Mouse (Mus musculus): ENCODE data around the gene Asb8. TPM values are rescaled to one million over a fixed set of nuclear protein-coding genes. Genes with fewer than 3 reads are reported as not detected.

Asb8 gene
- polyA plus RNA-seq, 1 experiment, result 28.2 TPM

GRCm38 (mm10) chr15:98145559-98146181 lies 19.8 kb downstream of the Asb8 start:
- H3K4me1 ChIP-seq (ENCODE audit: control insufficient read depth, insufficient read depth, low read length), result peaks cover 5% of the 10 kb centered on the region; the same call in 1 of the 2 replicates
- peak overlapping the region; percentile 34 for H3K27ac ChIP-seq (ENCODE audit: insufficient read depth, low read depth, low read length)
- TF ChIP-seq POLR2A (IDR thresholded peaks at IDR 0.05; ENCODE audit: borderline replicate concordance, low read depth, low read length), result no peak
- no peak for TF ChIP-seq CTCF (IDR thresholded peaks at IDR 0.05; ENCODE audit: low read depth, low read length)
- peak overlapping the region; percentile 76 for H3K4me3 ChIP-seq (ENCODE audit: insufficient read depth, low read length)

- peaks cover 9% of the 10 kb centered on the region; the same call in 1 of the 2 replicates for H3K4me1 ChIP-seq (ENCODE audit: control insufficient read depth, insufficient read depth, low read length)
- no peak overlapping the region for H3K27ac ChIP-seq (ENCODE audit: insufficient read depth, low read depth, low read length)
- peak overlapping the region; percentile 76 for H3K4me3 ChIP-seq (ENCODE audit: insufficient read depth, low read length)
- TF ChIP-seq POLR2A (IDR thresholded peaks at IDR 0.05; ENCODE audit: borderline replicate concordance, low read depth, low read length), result no peak
- TF ChIP-seq CTCF (IDR thresholded peaks at IDR 0.05; ENCODE audit: low read depth, low read length), result no peak
Observed at GRCm38 (mm10) chr15:98144861-98145507, 20.4 kb downstream of the Asb8 start.

DNA sequence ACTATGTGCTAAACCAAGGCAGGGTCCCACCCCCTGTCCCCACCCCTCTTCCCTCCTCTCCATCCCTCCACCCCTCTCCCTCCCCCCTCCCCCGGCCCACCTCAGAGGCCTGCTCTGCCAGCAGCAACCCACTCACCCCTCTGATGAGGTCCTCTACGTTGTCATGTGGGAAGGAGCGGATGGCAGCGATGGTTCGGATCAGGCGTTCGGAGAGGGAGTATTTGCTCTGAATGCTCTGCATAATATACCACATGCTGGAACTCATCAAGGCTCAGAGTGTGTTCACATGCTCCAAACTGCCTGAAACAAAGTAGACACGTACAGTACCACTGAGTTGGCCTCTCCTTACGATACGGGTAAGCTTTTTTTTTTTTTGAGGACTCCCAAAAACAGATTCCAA lies 22.9 kb downstream of the Asb8 start:
- no peak for TF ChIP-seq CTCF (IDR thresholded peaks at IDR 0.05; ENCODE audit: low read depth, low read length)
- TF ChIP-seq POLR2A (IDR thresholded peaks at IDR 0.05; ENCODE audit: borderline replicate concordance, low read depth, low read length), result no peak
- no peak overlapping the region for H3K27ac ChIP-seq (ENCODE audit: insufficient read depth, low read depth, low read length)
- peaks cover 19% of the 10 kb centered on the region for H3K4me1 ChIP-seq (ENCODE audit: control insufficient read depth, insufficient read depth, low read length)
- H3K4me3 ChIP-seq (ENCODE audit: insufficient read depth, low read length), result no peak overlapping the region

GRCm38 (mm10) chr15:98140809-98141208 lies 24.6 kb downstream of the Asb8 start:
- no peak overlapping the region for H3K4me3 ChIP-seq (ENCODE audit: insufficient read depth, low read length)
- TF ChIP-seq CTCF (IDR thresholded peaks at IDR 0.05; ENCODE audit: low read depth, low read length), result no peak
- H3K4me1 ChIP-seq (ENCODE audit: control insufficient read depth, insufficient read depth, low read length), result peaks cover 18% of the 10 kb centered on the region
- H3K27ac ChIP-seq (ENCODE audit: insufficient read depth, low read depth, low read length), result no peak overlapping the region

DNA sequence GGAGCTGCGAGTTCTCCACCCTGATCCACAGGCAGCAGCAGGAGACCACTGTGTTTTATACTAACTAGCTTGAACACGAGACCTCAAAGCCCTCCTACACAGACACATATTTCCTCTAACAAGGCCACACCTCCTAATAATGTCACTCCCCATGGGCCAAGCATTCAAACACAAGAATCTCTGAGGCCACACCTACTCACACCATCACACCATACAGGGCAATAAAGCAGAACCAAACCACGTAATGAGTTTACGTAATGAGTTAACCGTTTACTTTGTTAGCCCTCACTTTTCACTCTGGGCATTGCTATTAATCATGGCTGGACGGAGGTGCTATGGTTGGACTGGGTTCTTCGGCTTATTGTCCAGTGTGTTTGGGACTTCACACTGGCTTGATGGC lies 25.7 kb downstream of the Asb8 start:
- TF ChIP-seq POLR2A (IDR thresholded peaks at IDR 0.05; ENCODE audit: borderline replicate concordance, low read depth, low read length) (no peak), CTCF (IDR thresholded peaks at IDR 0.05; ENCODE audit: low read depth, low read length) (no peak)
- Histone ChIP-seq H3K27ac (ENCODE audit: insufficient read depth, low read depth, low read length) (peak overlapping the region; percentile 71), H3K4me1 (ENCODE audit: control insufficient read depth, insufficient read depth, low read length) (peaks cover 23% of the 10 kb centered on the region), H3K4me3 (ENCODE audit: insufficient read depth, low read length) (no peak overlapping the region)

DNA sequence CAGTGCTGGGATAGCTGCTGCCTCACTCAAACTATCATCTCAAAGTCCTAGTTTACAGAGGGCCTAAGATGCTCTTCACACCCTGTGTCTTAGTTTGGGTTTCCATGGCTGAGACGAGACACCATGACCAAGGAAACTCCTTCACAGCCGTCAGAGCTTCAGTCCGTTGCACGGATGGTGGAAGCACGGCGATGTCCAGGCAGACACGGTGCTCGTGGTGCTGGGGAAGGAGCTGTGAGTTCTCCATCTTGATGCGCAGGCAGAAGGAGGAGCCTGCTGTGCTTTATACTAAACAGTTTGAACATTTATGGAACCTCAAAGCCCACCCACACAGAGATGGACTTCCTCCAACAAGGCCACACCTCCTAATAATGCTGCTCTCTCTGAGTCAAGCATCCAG lies 28.6 kb downstream of the Asb8 start:
- Histone ChIP-seq H3K4me1 (ENCODE audit: control insufficient read depth, insufficient read depth, low read length) (peaks cover 27% of the 10 kb centered on the region), H3K4me3 (ENCODE audit: insufficient read depth, low read length) (no peak overlapping the region), H3K27ac (ENCODE audit: insufficient read depth, low read depth, low read length) (no peak overlapping the region)
- TF ChIP-seq POLR2A (IDR thresholded peaks at IDR 0.05; ENCODE audit: borderline replicate concordance, low read depth, low read length) (no peak), CTCF (IDR thresholded peaks at IDR 0.05; ENCODE audit: low read depth, low read length) (no peak)

DNA sequence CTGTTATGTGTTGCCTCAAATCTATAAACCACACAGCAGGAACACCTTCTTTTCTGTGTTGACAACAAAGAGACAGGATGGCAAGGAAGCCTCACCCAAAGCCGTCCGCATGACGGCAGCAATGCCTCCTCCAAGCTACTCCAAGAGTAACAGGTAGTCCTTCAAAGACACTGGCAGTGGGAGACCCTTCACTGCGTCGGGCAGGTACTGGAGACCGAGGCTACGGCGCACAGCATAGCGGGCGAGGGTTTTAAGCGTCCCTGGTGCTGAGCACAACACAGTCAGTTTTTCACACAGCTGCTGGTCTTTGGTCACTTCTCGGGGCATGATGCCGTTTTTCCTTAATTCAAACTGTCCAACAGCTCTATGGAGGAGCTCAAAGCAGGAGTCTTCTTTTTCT lies 29.8 kb downstream of the Asb8 start:
- Histone ChIP-seq H3K27ac (ENCODE audit: insufficient read depth, low read depth, low read length) (no peak overlapping the region), H3K4me3 (ENCODE audit: insufficient read depth, low read length) (no peak overlapping the region), H3K4me1 (ENCODE audit: control insufficient read depth, insufficient read depth, low read length) (peaks cover 27% of the 10 kb centered on the region)
- TF ChIP-seq CTCF (IDR thresholded peaks at IDR 0.05; ENCODE audit: low read depth, low read length), result no peak
- TF ChIP-seq POLR2A (IDR thresholded peaks at IDR 0.05; ENCODE audit: borderline replicate concordance, low read depth, low read length), result no peak

GRCm38 (mm10) chr15:98134666-98135065 lies 30.8 kb downstream of the Asb8 start:
- H3K4me1 ChIP-seq (ENCODE audit: control insufficient read depth, insufficient read depth, low read length), result peaks cover 20% of the 10 kb centered on the region
- H3K4me3 ChIP-seq (ENCODE audit: insufficient read depth, low read length), result no peak overlapping the region
- TF ChIP-seq POLR2A (IDR thresholded peaks at IDR 0.05; ENCODE audit: borderline replicate concordance, low read depth, low read length) (no peak), CTCF (IDR thresholded peaks at IDR 0.05; ENCODE audit: low read depth, low read length) (no peak)
- no peak overlapping the region for H3K27ac ChIP-seq (ENCODE audit: insufficient read depth, low read depth, low read length)

- TF ChIP-seq CTCF (IDR thresholded peaks at IDR 0.05; ENCODE audit: low read depth, low read length) (no peak), POLR2A (IDR thresholded peaks at IDR 0.05; ENCODE audit: borderline replicate concordance, low read depth, low read length) (no peak)
- Histone ChIP-seq H3K27ac (ENCODE audit: insufficient read depth, low read depth, low read length) (no peak overlapping the region), H3K4me3 (ENCODE audit: insufficient read depth, low read length) (no peak overlapping the region), H3K4me1 (ENCODE audit: control insufficient read depth, insufficient read depth, low read length) (peaks cover 15% of the 10 kb centered on the region)
Observed at GRCm38 (mm10) chr15:98134034-98134433, 31.4 kb downstream of the Asb8 start.

DNA sequence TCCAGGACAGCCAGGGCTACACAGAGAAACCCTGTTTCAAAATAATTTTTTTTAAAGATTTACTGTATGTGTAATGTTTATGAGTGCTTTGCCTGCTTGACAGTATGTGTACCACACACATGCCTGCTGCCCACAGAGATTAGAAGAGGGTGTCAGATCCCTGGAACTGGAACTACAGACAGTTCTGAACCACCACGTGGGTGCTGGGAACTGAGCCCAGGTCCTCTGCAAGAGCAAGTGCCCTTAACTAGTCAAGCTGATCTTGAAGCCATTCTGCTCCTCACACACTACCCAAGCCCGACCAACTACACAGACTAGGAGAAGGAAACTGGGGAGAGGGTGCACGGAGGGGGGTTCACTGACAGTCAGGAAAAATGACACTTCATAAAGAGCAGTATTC lies 32.0 kb downstream of the Asb8 start:
- no peak for TF ChIP-seq CTCF (IDR thresholded peaks at IDR 0.05; ENCODE audit: low read depth, low read length)
- no peak for TF ChIP-seq POLR2A (IDR thresholded peaks at IDR 0.05; ENCODE audit: borderline replicate concordance, low read depth, low read length)
- H3K4me1 ChIP-seq (ENCODE audit: control insufficient read depth, insufficient read depth, low read length), result peaks cover 13% of the 10 kb centered on the region
- no peak overlapping the region for H3K4me3 ChIP-seq (ENCODE audit: insufficient read depth, low read length)
- H3K27ac ChIP-seq (ENCODE audit: insufficient read depth, low read depth, low read length), result no peak overlapping the region
